Mouse (Mus musculus): ENCODE measurements around the gene Mki67.

Mki67 gene

GRCm38 (mm10) chr7:135715642-135716444 is at the start of gene Mki67:
TSS of gene Mki67 (minus strand) at chr7:135716361.
- no peak for DNase-seq (ENCODE audit: low read depth in 2 of 2, low spot score in 2 of 2)

GRCm38 (mm10) chr7:135763311-135763710 is 47.1 kb upstream of the Mki67 start:
- no peak for DNase-seq (ENCODE audit: low read depth in 2 of 2, low spot score in 2 of 2)

GRCm38 (mm10) chr7:135758754-135759510 is 42.8 kb upstream of the Mki67 start:
- DNase-seq (ENCODE audit: low read depth in 2 of 2, low spot score in 2 of 2): no peak

- no peak for DNase-seq (ENCODE audit: low read depth in 2 of 2, low spot score in 2 of 2)
Measured at GRCm38 (mm10) chr7:135758171-135758570, 42.0 kb upstream of the Mki67 start.

- no peak for DNase-seq (ENCODE audit: low read depth in 2 of 2, low spot score in 2 of 2)
Measured at GRCm38 (mm10) chr7:135756984-135757586, 40.9 kb upstream of the Mki67 start.

- DNase-seq (ENCODE audit: low read depth in 2 of 2, low spot score in 2 of 2): no peak
Measured at GRCm38 (mm10) chr7:135748986-135749385, 32.8 kb upstream of the Mki67 start.

- DNase-seq (ENCODE audit: low read depth in 2 of 2, low spot score in 2 of 2): no peak
Measured at GRCm38 (mm10) chr7:135747072-135747471, 30.9 kb upstream of the Mki67 start.

GRCm38 (mm10) chr7:135746528-135746927 is 30.4 kb upstream of the Mki67 start:
- DNase-seq (ENCODE audit: low read depth in 2 of 2, low spot score in 2 of 2): no peak

- no peak for DNase-seq (ENCODE audit: low read depth in 2 of 2, low spot score in 2 of 2)
Measured at GRCm38 (mm10) chr7:135745091-135745490, 28.9 kb upstream of the Mki67 start.

GRCm38 (mm10) chr7:135740453-135740852 is 24.3 kb upstream of the Mki67 start:
- no peak for DNase-seq (ENCODE audit: low read depth in 2 of 2, low spot score in 2 of 2)

GRCm38 (mm10) chr7:135736581-135736886 is 20.4 kb upstream of the Mki67 start:
- DNase-seq (ENCODE audit: low read depth in 2 of 2, low spot score in 2 of 2): no peak

- DNase-seq (ENCODE audit: low read depth in 2 of 2, low spot score in 2 of 2): peak; percentile 85 to 86
Measured at GRCm38 (mm10) chr7:135735691-135736580, 19.8 kb upstream of the Mki67 start.

GRCm38 (mm10) chr7:135734911-135735646 is 18.9 kb upstream of the Mki67 start:
- no peak for DNase-seq (ENCODE audit: low read depth in 2 of 2, low spot score in 2 of 2)

- no peak for DNase-seq (ENCODE audit: low read depth in 2 of 2, low spot score in 2 of 2)
Measured at GRCm38 (mm10) chr7:135734379-135734778, 18.2 kb upstream of the Mki67 start.

GRCm38 (mm10) chr7:135728038-135728437 is 11.9 kb upstream of the Mki67 start:
- DNase-seq (ENCODE audit: low read depth in 2 of 2, low spot score in 2 of 2): no peak

GRCm38 (mm10) chr7:135726707-135727106 is 10.5 kb upstream of the Mki67 start:
- DNase-seq (ENCODE audit: low read depth in 2 of 2, low spot score in 2 of 2): no peak

- no peak for DNase-seq (ENCODE audit: low read depth in 2 of 2, low spot score in 2 of 2)
Measured at GRCm38 (mm10) chr7:135723672-135724341, 7.6 kb upstream of the Mki67 start.

GRCm38 (mm10) chr7:135722011-135722838 is 6.1 kb upstream of the Mki67 start:
- DNase-seq (ENCODE audit: low read depth in 2 of 2, low spot score in 2 of 2): no peak

GRCm38 (mm10) chr7:135721436-135721992 is 5.4 kb upstream of the Mki67 start:
- no peak for DNase-seq (ENCODE audit: low read depth in 2 of 2, low spot score in 2 of 2)

Data from CD8-positive naive resting alpha-beta T cell, adult 2 months (primary cell).